Mouse (Mus musculus): ENCODE measurements at regions not wholly inside any gene's neighbourhood (a gene's known extent, or its start where the extent isn't known, plus 50 kb on each side); places are given as distances from the start of the nearest gene placed in this dataset.

- Histone ChIP-seq H3K27me3 (ENCODE audit: insufficient read depth, low read length) (no peaks in the 10 kb centered on the region), H3K9me3 (ENCODE audit: low read length) (no peaks in the 10 kb centered on the region), H3K4me1 (ENCODE audit: insufficient read depth, low read length) (peaks cover 3% of the 10 kb centered on the region; the same call in 1 of the 2 replicates), H3K4me3 (ENCODE audit: low read length) (no peak overlapping the region), H3K36me3 (ENCODE audit: insufficient read depth, low read length) (no peaks in the 10 kb centered on the region), H3K4me2 (ENCODE audit: low read depth, low read length) (no peak overlapping the region), H3K27ac (no peak overlapping the region), H3K9ac (replicated peaks; ENCODE audit: low read length) (no peak overlapping the region)
- ATAC-seq = peak; percentile 79
- 26% methylated on average over 8 of the region's 8 CpGs for WGBS
- TF ChIP-seq CTCF (IDR thresholded peaks at IDR 0.05; ENCODE audit: low read depth) = no peak
- peak; percentile 39 for DNase-seq (ENCODE audit: low spot score)
Observed at GRCm38 (mm10) chr4:124400741-124401140, 209.9 kb downstream of the 3100002H09Rik start.

- TF ChIP-seq CTCF (IDR thresholded peaks at IDR 0.05; ENCODE audit: low read depth) = no peak
- H3K36me3 ChIP-seq (ENCODE audit: insufficient read depth, low read length) = no peaks in the 10 kb centered on the region
- no peaks in the 10 kb centered on the region for H3K27me3 ChIP-seq (ENCODE audit: insufficient read depth, low read length)
- H3K4me1 ChIP-seq (ENCODE audit: insufficient read depth, low read length) = peaks cover 3% of the 10 kb centered on the region; the same call in 1 of the 2 replicates
- no peak overlapping the region for H3K9ac ChIP-seq (replicated peaks; ENCODE audit: low read length)
- no peak overlapping the region for H3K27ac ChIP-seq
- no peak for DNase-seq (ENCODE audit: low spot score)
- no peak overlapping the region for H3K4me2 ChIP-seq (ENCODE audit: low read depth, low read length)
- ATAC-seq = peak; percentile 12; the same call in 1 of the 2 replicates
- H3K4me3 ChIP-seq (ENCODE audit: low read length) = no peak overlapping the region
- H3K9me3 ChIP-seq (ENCODE audit: low read length) = no peaks in the 10 kb centered on the region
- WGBS = 52% methylated on average over 6 of the region's 6 CpGs
Observed at GRCm38 (mm10) chr4:124400136-124400675, 210.4 kb downstream of the 3100002H09Rik start.

GRCm38 (mm10) chr4:124398354-124398753, 212.2 kb downstream of the 3100002H09Rik start:
- DNase-seq (ENCODE audit: low spot score) = no peak
- Histone ChIP-seq H3K9ac (replicated peaks; ENCODE audit: low read length) (no peak overlapping the region), H3K4me1 (ENCODE audit: insufficient read depth, low read length) (peaks cover 3% of the 10 kb centered on the region; the same call in 1 of the 2 replicates), H3K27me3 (ENCODE audit: insufficient read depth, low read length) (no peaks in the 10 kb centered on the region), H3K9me3 (ENCODE audit: low read length) (no peaks in the 10 kb centered on the region), H3K4me3 (ENCODE audit: low read length) (no peak overlapping the region), H3K4me2 (ENCODE audit: low read depth, low read length) (no peak overlapping the region), H3K36me3 (ENCODE audit: insufficient read depth, low read length) (no peaks in the 10 kb centered on the region), H3K27ac (no peak overlapping the region)
- no peak for TF ChIP-seq CTCF (IDR thresholded peaks at IDR 0.05; ENCODE audit: low read depth)
- ATAC-seq = no peak
- WGBS = 57% methylated on average over 9 of the region's 9 CpGs

GRCm38 (mm10) chr4:124396566-124397283, 213.9 kb downstream of the 3100002H09Rik start:
- Histone ChIP-seq H3K27me3 (ENCODE audit: insufficient read depth, low read length) (no peaks in the 10 kb centered on the region), H3K4me2 (ENCODE audit: low read depth, low read length) (no peak overlapping the region), H3K9ac (replicated peaks; ENCODE audit: low read length) (no peak overlapping the region), H3K4me1 (ENCODE audit: insufficient read depth, low read length) (peaks cover 3% of the 10 kb centered on the region; the same call in 1 of the 2 replicates), H3K9me3 (ENCODE audit: low read length) (no peaks in the 10 kb centered on the region), H3K27ac (no peak overlapping the region), H3K4me3 (ENCODE audit: low read length) (no peak overlapping the region), H3K36me3 (ENCODE audit: insufficient read depth, low read length) (no peaks in the 10 kb centered on the region)
- WGBS = 59% methylated on average over 13 of the region's 13 CpGs
- TF ChIP-seq CTCF (IDR thresholded peaks at IDR 0.05; ENCODE audit: low read depth) = peak; percentile 24
- DNase-seq (ENCODE audit: low spot score) (peak; percentile 15), ATAC-seq (no peak)

GRCm38 (mm10) chr4:124395966-124396395, 214.6 kb downstream of the 3100002H09Rik start:
- Histone ChIP-seq H3K27me3 (ENCODE audit: insufficient read depth, low read length) (no peaks in the 10 kb centered on the region), H3K9me3 (ENCODE audit: low read length) (no peaks in the 10 kb centered on the region), H3K4me3 (ENCODE audit: low read length) (no peak overlapping the region), H3K4me1 (ENCODE audit: insufficient read depth, low read length) (no peaks in the 10 kb centered on the region), H3K36me3 (ENCODE audit: insufficient read depth, low read length) (no peaks in the 10 kb centered on the region), H3K27ac (no peak overlapping the region), H3K4me2 (ENCODE audit: low read depth, low read length) (no peak overlapping the region), H3K9ac (replicated peaks; ENCODE audit: low read length) (no peak overlapping the region)
- DNase-seq (ENCODE audit: low spot score) (no peak), ATAC-seq (no peak)
- 71% methylated on average over 7 of the region's 7 CpGs for WGBS
- TF ChIP-seq CTCF (IDR thresholded peaks at IDR 0.05; ENCODE audit: low read depth) = no peak

GRCm38 (mm10) chr4:124395069-124395965, 215.3 kb downstream of the 3100002H09Rik start:
- DNase-seq (ENCODE audit: low spot score) (no peak), ATAC-seq (no peak)
- H3K27ac ChIP-seq = no peak overlapping the region
- no peak overlapping the region for H3K4me3 ChIP-seq (ENCODE audit: low read length)
- H3K36me3 ChIP-seq (ENCODE audit: insufficient read depth, low read length) = no peaks in the 10 kb centered on the region
- TF ChIP-seq CTCF (IDR thresholded peaks at IDR 0.05; ENCODE audit: low read depth) = no peak
- H3K27me3 ChIP-seq (ENCODE audit: insufficient read depth, low read length) = no peaks in the 10 kb centered on the region
- no peaks in the 10 kb centered on the region for H3K9me3 ChIP-seq (ENCODE audit: low read length)
- H3K4me2 ChIP-seq (ENCODE audit: low read depth, low read length) = no peak overlapping the region
- no peaks in the 10 kb centered on the region for H3K4me1 ChIP-seq (ENCODE audit: insufficient read depth, low read length)
- no peak overlapping the region for H3K9ac ChIP-seq (replicated peaks; ENCODE audit: low read length)
- WGBS = 52% methylated on average over 14 of the region's 14 CpGs
